Mouse (Mus musculus) MEL (cell line): ENCODE data around the gene Abca6. TPM values are rescaled to one million over a fixed set of nuclear protein-coding genes. Genes with fewer than 3 reads are reported as not detected.

Experiments used
- DNase-seq: peaks from one replicate; pipeline ENCODE4 v3.0.0; 2011; ENCODE audit warnings: low read depth, low spot score
- H3K27ac ChIP-seq: 2 replicates; pipeline ENCODE4 v1.5.1; 2012; ENCODE audit warnings: low read depth, mild to moderate bottlenecking, control low read depth, low read length, moderate library complexity; ENCODE audit not compliant: control insufficient read depth
- H3K27me3 ChIP-seq, 2 experiments: fragments of 150-350 bp in 1 of 2; sonication (generic) in 1 of 2; 2 replicates each; pipeline ENCODE4 v1.6.1; 2012; ENCODE audit warnings: low read length in 2 of 2, mild to moderate bottlenecking in 2 of 2, improper control_type of control experiment in 1 of 2, moderate library complexity in 1 of 2; ENCODE audit not compliant: insufficient read depth in 2 of 2, control insufficient read depth in 1 of 2
- H3K36me3 ChIP-seq, 2 experiments: 2 replicates each; pipeline ENCODE4 v1.6.1; 2012 to 2014; ENCODE audit warnings: low read length in 2 of 2, improper control_type of control experiment in 1 of 2, inconsistent platforms in 1 of 2, mild to moderate bottlenecking in 1 of 2; ENCODE audit not compliant: insufficient read depth in 2 of 2, control insufficient read depth in 1 of 2
- H3K4me1 ChIP-seq, 2 experiments: fragments of 150-350 bp in 1 of 2; sonication (generic) in 1 of 2; 2 replicates each; pipeline ENCODE4 v1.6.1; 2012; ENCODE audit warnings: low read length in 2 of 2, improper control_type of control experiment in 1 of 2, mild to moderate bottlenecking in 1 of 2; ENCODE audit not compliant: insufficient read depth in 2 of 2, control insufficient read depth in 1 of 2
- H3K4me3 ChIP-seq, 2 experiments: fragments of 150-350 bp in 1 of 2; sonication (generic) in 1 of 2; 2 replicates each; pipeline ENCODE4 v1.5.1; 2012; ENCODE audit warnings: low read depth in 2 of 2, low read length in 2 of 2, mild to moderate bottlenecking in 2 of 2, moderate library complexity in 2 of 2, control low read depth in 1 of 2, improper control_type of control experiment in 1 of 2; ENCODE audit not compliant: control insufficient read depth in 1 of 2, insufficient read depth in 1 of 2
- H3K79me2 ChIP-seq: 2 replicates; pipeline ENCODE4 v1.6.1; 2012; ENCODE audit warnings: mild to moderate bottlenecking, low read length, moderate library complexity; ENCODE audit not compliant: control insufficient read depth, poor library complexity, insufficient read depth
- H3K9ac ChIP-seq: 2 replicates; pipeline ENCODE4 v1.6.1; 2012; ENCODE audit warnings: low read depth, mild to moderate bottlenecking, control low read depth, low read length, moderate library complexity; ENCODE audit not compliant: control insufficient read depth, poor library complexity, severe bottlenecking
- H3K9me3 ChIP-seq: fragments of 150-350 bp; sonication (generic); replicated peaks from 2 replicates; pipeline ENCODE4 v1.6.1; 2012; ENCODE audit warnings: mild to moderate bottlenecking, low read length, improper control_type of control experiment, moderate library complexity; ENCODE audit not compliant: insufficient read depth
- BHLHE40 ChIP-seq: IDR thresholded peaks from 2 replicates; pipeline ENCODE4 v1.6.1; 2012; ENCODE audit warnings: low read depth, mild to moderate bottlenecking, inconsistent platforms, low read length, improper control_type of control experiment, borderline replicate concordance
- CHD1 ChIP-seq: IDR thresholded peaks from 2 replicates; pipeline ENCODE4 v1.6.1; 2012; ENCODE audit warnings: low read depth, mild to moderate bottlenecking, inconsistent platforms, low read length, improper control_type of control experiment
- CHD2 ChIP-seq: IDR thresholded peaks from 2 replicates; pipeline ENCODE4 v1.6.1; 2011; ENCODE audit warnings: low read length, improper control_type of control experiment
- CTCF ChIP-seq, 3 experiments: IDR thresholded peaks in 2 of 3; conservative IDR thresholded peaks in 1 of 3; 2 replicates each; pipeline ENCODE4 v1.5.1; 2011 to 2012; ENCODE audit warnings: low read length in 3 of 3, low read depth in 2 of 3, mild to moderate bottlenecking in 2 of 3, improper control_type of control experiment in 1 of 3, inconsistent platforms in 1 of 3, mixed read lengths in 1 of 3, moderate library complexity in 1 of 3; ENCODE audit not compliant: control insufficient read depth in 1 of 3, insufficient read depth in 1 of 3, poor library complexity in 1 of 3, severe bottlenecking in 1 of 3
- E2F4 ChIP-seq: IDR thresholded peaks from 2 replicates; pipeline ENCODE4 v1.6.1; 2011; ENCODE audit warnings: low read depth, low read length, improper control_type of control experiment, borderline replicate concordance
- EP300 ChIP-seq, 2 experiments: IDR thresholded peaks; 2 replicates each; pipeline ENCODE4 v1.6.1; 2011; ENCODE audit warnings: improper control_type of control experiment in 2 of 2, low read length in 2 of 2, low read depth in 1 of 2, mild to moderate bottlenecking in 1 of 2
- ETS1 ChIP-seq: IDR thresholded peaks from 2 replicates; pipeline ENCODE4 v1.6.1; 2012; ENCODE audit warnings: low read depth, mild to moderate bottlenecking, inconsistent platforms, low read length, improper control_type of control experiment, moderate library complexity
- GABPA ChIP-seq: IDR thresholded peaks from 2 replicates; pipeline ENCODE4 v1.6.1; 2012; ENCODE audit warnings: low read depth, mild to moderate bottlenecking, inconsistent platforms, low read length, improper control_type of control experiment, moderate library complexity
- GATA1 ChIP-seq: IDR thresholded peaks from 2 replicates; pipeline ENCODE4 v1.6.1; 2011; ENCODE audit warnings: low read depth, low read length, improper control_type of control experiment
- HCFC1 ChIP-seq: IDR thresholded peaks from 2 replicates; pipeline ENCODE4 v1.6.1; 2012; ENCODE audit warnings: low read depth, mild to moderate bottlenecking, inconsistent platforms, low read length, improper control_type of control experiment, moderate library complexity
- MAFK ChIP-seq: IDR thresholded peaks from 2 replicates; pipeline ENCODE4 v1.6.1; 2011; ENCODE audit warnings: low read depth, mild to moderate bottlenecking, low read length, improper control_type of control experiment, borderline replicate concordance
- MAZ ChIP-seq: IDR thresholded peaks from 2 replicates; pipeline ENCODE4 v1.6.1; 2012; ENCODE audit warnings: low read depth, mild to moderate bottlenecking, inconsistent platforms, low read length, improper control_type of control experiment
- MEF2A ChIP-seq: IDR thresholded peaks from 2 replicates; pipeline ENCODE4 v1.6.1; 2014; ENCODE audit warnings: low read depth, mild to moderate bottlenecking, inconsistent platforms, low read length, improper control_type of control experiment; ENCODE audit not compliant: poor library complexity, insufficient replicate concordance, severe bottlenecking; ENCODE audit errors: extremely low read depth
- MYB ChIP-seq: IDR thresholded peaks from 2 replicates; pipeline ENCODE4 v1.6.1; 2011; ENCODE audit warnings: mild to moderate bottlenecking, low read depth, low read length, improper control_type of control experiment
- MYC ChIP-seq: IDR thresholded peaks from 2 replicates; pipeline ENCODE4 v1.6.1; 2011; ENCODE audit warnings: low read depth, mild to moderate bottlenecking, low read length, improper control_type of control experiment, moderate library complexity
- NRF1 ChIP-seq: IDR thresholded peaks from 2 replicates; pipeline ENCODE4 v1.6.1; 2014; ENCODE audit warnings: low read depth, mild to moderate bottlenecking, inconsistent platforms, low read length, improper control_type of control experiment, moderate library complexity; ENCODE audit not compliant: poor library complexity, insufficient read depth, severe bottlenecking
- POLR2A ChIP-seq, 2 experiments: IDR thresholded peaks; 2 replicates each; pipeline ENCODE4 v1.6.1; 2011 to 2012; ENCODE audit warnings: low read length in 2 of 2, mild to moderate bottlenecking in 2 of 2, control low read depth in 1 of 2, improper control_type of control experiment in 1 of 2, low read depth in 1 of 2, moderate library complexity in 1 of 2; ENCODE audit not compliant: control insufficient read depth in 1 of 2, insufficient read depth in 1 of 2, poor library complexity in 1 of 2
- POLR2AphosphoS5 ChIP-seq: IDR thresholded peaks from 2 replicates; pipeline ENCODE4 v1.6.1; 2012; ENCODE audit warnings: low read depth, borderline replicate concordance, mild to moderate bottlenecking, inconsistent platforms, low read length, moderate library complexity, mixed read lengths
- RAD21 ChIP-seq: IDR thresholded peaks from 2 replicates; pipeline ENCODE4 v1.6.1; 2011; ENCODE audit warnings: mild to moderate bottlenecking, low read depth, low read length, improper control_type of control experiment
- RCOR1 ChIP-seq: IDR thresholded peaks from 2 replicates; pipeline ENCODE4 v1.6.1; 2012; ENCODE audit warnings: low read depth, mild to moderate bottlenecking, inconsistent platforms, low read length, improper control_type of control experiment
- SIN3A ChIP-seq: IDR thresholded peaks from 2 replicates; pipeline ENCODE4 v1.6.1; 2012; ENCODE audit warnings: low read length, improper control_type of control experiment, inconsistent platforms
- TBP ChIP-seq: IDR thresholded peaks from 2 replicates; pipeline ENCODE4 v1.8.0; 2011; ENCODE audit warnings: low read depth, low read length, improper control_type of control experiment
- USF1 ChIP-seq: IDR thresholded peaks from 2 replicates; pipeline ENCODE4 v1.6.1; 2014; ENCODE audit warnings: low read depth, mild to moderate bottlenecking, inconsistent platforms, low read length, improper control_type of control experiment, moderate library complexity
- USF2 ChIP-seq, 2 experiments: IDR thresholded peaks; 2 replicates each; pipeline ENCODE4 v1.6.1; 2011 to 2012; ENCODE audit warnings: improper control_type of control experiment in 2 of 2, low read length in 2 of 2, borderline replicate concordance in 1 of 2, inconsistent platforms in 1 of 2, low read depth in 1 of 2, mild to moderate bottlenecking in 1 of 2; ENCODE audit not compliant: insufficient read depth in 1 of 2
- ZC3H11A ChIP-seq: IDR thresholded peaks from 2 replicates; pipeline ENCODE4 v1.6.1; 2012; ENCODE audit warnings: low read depth, mild to moderate bottlenecking, inconsistent platforms, low read length, improper control_type of control experiment
- ZKSCAN1 ChIP-seq: IDR thresholded peaks from 2 replicates; pipeline ENCODE4 v1.6.1; 2012; ENCODE audit warnings: low read depth, mild to moderate bottlenecking, inconsistent platforms, low read length, improper control_type of control experiment, moderate library complexity
- ZMIZ1 ChIP-seq: IDR thresholded peaks from 2 replicates; pipeline ENCODE4 v1.6.1; 2012; ENCODE audit warnings: low read depth, mild to moderate bottlenecking, inconsistent platforms, low read length, improper control_type of control experiment, moderate library complexity
- ZNF384 ChIP-seq: IDR thresholded peaks from 2 replicates; pipeline ENCODE4 v1.6.1; 2012; ENCODE audit warnings: low read depth, mild to moderate bottlenecking, inconsistent platforms, low read length, improper control_type of control experiment
- polyA plus RNA-seq, 2 experiments: library from polyadenylated mRNA; stranded (reverse) in 1 of 2; unstranded in 1 of 2; fragments of >175 nt in 1 of 2; fragments of >200 nt in 1 of 2; gene quantifications; 2 replicates each; pipeline versions ENCODE4 v1.2.1 to v1.2.4; 2012; ENCODE audit warnings: low replicate concordance in 2 of 2, low read depth in 1 of 2; ENCODE audit not compliant: insufficient read length in 2 of 2, insufficient read depth in 1 of 2, missing spikeins in 1 of 2
- total RNA-seq: library from RNA; depleted of rRNA; stranded (reverse); fragments of 300-350 nt; gene quantifications from 2 replicates; pipeline ENCODE4 v1.2.3, GENCODE M21; 2012

Abca6 gene
- total and polyA plus RNA-seq, 3 experiments, result not detected

DNA sequence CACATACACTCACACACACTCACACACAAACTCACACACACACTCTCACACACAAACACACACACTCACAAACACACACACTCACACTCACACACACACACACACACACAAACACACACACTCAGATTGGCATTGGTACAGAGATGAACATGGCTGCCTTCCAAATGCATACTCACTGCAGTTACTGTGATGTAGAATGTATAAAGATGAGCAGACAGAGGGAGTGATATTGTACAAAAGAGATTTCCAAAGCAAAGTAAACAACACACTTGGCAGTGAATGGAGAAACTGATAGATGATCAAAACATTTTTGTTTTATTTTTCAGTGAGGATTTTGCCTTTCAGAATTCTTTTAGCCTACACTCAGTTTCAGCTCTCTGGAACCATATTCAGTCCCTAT, 34.5 kb downstream of the Abca6 start:
- no peaks in the 10 kb centered on the region for H3K27me3 ChIP-seq
- TF ChIP-seq EP300 (IDR thresholded peaks at IDR 0.05; ENCODE audit: low read depth in 1 of 2, low read length in 2 of 2) (no peak), E2F4 (no peak), TBP (no peak), ETS1 (no peak), ZMIZ1 (no peak), ZKSCAN1 (no peak), POLR2A (IDR thresholded peaks at IDR 0.05; ENCODE audit: control insufficient read depth in 1 of 2, insufficient read depth in 1 of 2, low read depth in 1 of 2, low read length in 2 of 2, poor library complexity in 1 of 2) (no peak), CHD2 (no peak), CHD1 (no peak), GATA1 (no peak), USF1 (no peak), ZNF384 (no peak), MEF2A (no peak), NRF1 (no peak), BHLHE40 (no peak), HCFC1 (no peak), RCOR1 (no peak), POLR2AphosphoS5 (no peak; the same call in 1 of the 2 replicates), CTCF (IDR thresholded peaks at IDR 0.05 in 2 of 3, conservative IDR thresholded peaks at IDR 0.05 in 1 of 3; ENCODE audit: control insufficient read depth in 1 of 3, insufficient read depth in 1 of 3, low read depth in 2 of 3, low read length in 3 of 3, poor library complexity in 1 of 3, severe bottlenecking in 1 of 3) (no peak), ZC3H11A (no peak)
- H3K9ac ChIP-seq, result no peak overlapping the region
- no peak for DNase-seq
- H3K36me3 ChIP-seq, result no peaks in the 10 kb centered on the region
- no peaks in the 10 kb centered on the region for H3K4me1 ChIP-seq
- H3K9me3 ChIP-seq, result no peaks in the 10 kb centered on the region
- no peaks in the 10 kb centered on the region for H3K79me2 ChIP-seq
- H3K27ac ChIP-seq, result no peak overlapping the region
- H3K4me3 ChIP-seq, result no peak overlapping the region

GRCm38 (mm10) chr11:110203930-110204329, 47.6 kb downstream of the Abca6 start:
- no peaks in the 10 kb centered on the region for H3K79me2 ChIP-seq
- H3K4me1 ChIP-seq, result no peaks in the 10 kb centered on the region
- DNase-seq, result no peak
- no peak overlapping the region for H3K27ac ChIP-seq
- H3K9me3 ChIP-seq, result no peaks in the 10 kb centered on the region
- H3K9ac ChIP-seq, result no peak overlapping the region
- no peak for TF ChIP-seq MYB
- no peak for TF ChIP-seq HCFC1
- TF ChIP-seq USF1, result no peak
- TF ChIP-seq RAD21, result no peak
- TF ChIP-seq MAZ, result no peak
- no peak for TF ChIP-seq POLR2A (IDR thresholded peaks at IDR 0.05; ENCODE audit: control insufficient read depth in 1 of 2, insufficient read depth in 1 of 2, low read depth in 1 of 2, low read length in 2 of 2, poor library complexity in 1 of 2)
- TF ChIP-seq TBP, result no peak
- TF ChIP-seq USF2 (IDR thresholded peaks at IDR 0.05; ENCODE audit: borderline replicate concordance in 1 of 2, insufficient read depth in 1 of 2, low read depth in 1 of 2, low read length in 2 of 2), result no peak
- TF ChIP-seq MYC, result no peak
- no peak for TF ChIP-seq MAFK
- no peak for TF ChIP-seq SIN3A
- TF ChIP-seq CHD1, result no peak
- TF ChIP-seq GABPA, result no peak
- no peak for TF ChIP-seq RCOR1
- TF ChIP-seq GATA1, result no peak
- no peak for TF ChIP-seq CTCF (IDR thresholded peaks at IDR 0.05 in 2 of 3, conservative IDR thresholded peaks at IDR 0.05 in 1 of 3; ENCODE audit: control insufficient read depth in 1 of 3, insufficient read depth in 1 of 3, low read depth in 2 of 3, low read length in 3 of 3, poor library complexity in 1 of 3, severe bottlenecking in 1 of 3)
- no peak overlapping the region for H3K4me3 ChIP-seq
- H3K27me3 ChIP-seq, result no peaks in the 10 kb centered on the region
- no peaks in the 10 kb centered on the region for H3K36me3 ChIP-seq
